Comparison of ENCODE assay signal across 9 mouse cellular contexts in the genomic region with DNA sequence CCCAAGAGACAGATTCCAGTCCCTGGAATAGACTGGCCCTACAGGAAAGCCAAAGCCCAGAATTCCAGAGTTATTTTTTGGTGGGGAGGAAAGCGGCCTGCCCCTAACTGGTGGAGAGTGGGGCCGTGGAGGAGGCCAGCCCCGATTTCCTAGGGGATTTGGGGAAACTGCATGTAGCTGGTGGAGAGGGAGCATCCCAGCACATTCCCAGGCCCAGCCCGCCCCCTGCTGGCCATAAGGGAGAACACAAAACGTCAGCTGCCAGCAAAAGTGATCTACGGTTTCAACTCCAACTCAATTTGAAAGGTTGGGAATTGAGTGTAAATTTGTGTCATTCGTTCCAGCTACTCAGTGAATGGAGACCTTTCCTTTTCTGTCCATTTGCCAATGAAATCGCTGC. TPM values are rescaled to one million over a fixed set of nuclear protein-coding genes. Genes with fewer than 3 reads are reported as not detected.
DNase-seq lines count a peak whose midpoint lies in the region; ATAC-seq and TF ChIP-seq lines count a peak whose summit lies in the region.
"Had no signal": no experiment of that assay in that cellular context is flagged by ENCODE, and none has a peak within 500 bp of the region (broad histone marks: within the 10 kb centered on the region; RNA-seq: fewer than 3 reads in every experiment).

No protein-coding gene starts in this region.

- ATAC-seq in kidney, postnatal 0 days (replicated peaks; ENCODE audit: low FRiP score, low read depth), result 0 out of 2 replicates have a peak, but pooled peaks have one; percentile 40
- ATAC-seq in embryonic facial prominence, embryonic 11.5 days (replicated peaks; ENCODE audit: insufficient number of reproducible peaks, low FRiP score, low TSS enrichment, low read depth), result 0 out of 2 replicates have a peak, but pooled peaks have one; percentile 76
- 0 out of 2 replicates have a peak, but pooled peaks have one; percentile 45 for ATAC-seq in midbrain, embryonic 13.5 days

- no peak overlapping the region for H3K4me2 ChIP-seq in kidney, postnatal 0 days (ENCODE audit: low read length)
- H3K4me2 ChIP-seq in embryonic facial prominence, embryonic 11.5 days (ENCODE audit: low read depth, low read length), result no peak overlapping the region
- H3K4me2 ChIP-seq in midbrain, embryonic 13.5 days (replicated peaks), result no peak overlapping the region

- WGBS in kidney, postnatal 0 days, result 7% methylated on average over 8 of the region's 8 CpGs
- 4% methylated on average over 8 of the region's 8 CpGs for WGBS in embryonic facial prominence, embryonic 11.5 days
- 8% methylated on average over 8 of the region's 8 CpGs for WGBS in midbrain, embryonic 13.5 days

- H3K9me3 ChIP-seq in kidney, postnatal 0 days (replicated peaks; ENCODE audit: low read length), result no peaks in the 10 kb centered on the region
- H3K9me3 ChIP-seq in embryonic facial prominence, embryonic 11.5 days (replicated peaks; ENCODE audit: control insufficient read depth, low read length), result no peaks in the 10 kb centered on the region
- no peaks in the 10 kb centered on the region for H3K9me3 ChIP-seq in midbrain, embryonic 13.5 days
- H3K9me3 ChIP-seq: megakaryocyte, embryonic 14.5 days had no signal

- H3K4me3 ChIP-seq in kidney, postnatal 0 days (replicated peaks; ENCODE audit: low read depth, low read length), result no peak overlapping the region
- H3K4me3 ChIP-seq in embryonic facial prominence, embryonic 11.5 days (ENCODE audit: low read depth, low read length), result no peak overlapping the region
- H3K4me3 ChIP-seq in midbrain, embryonic 13.5 days (replicated peaks), result no peak overlapping the region
- H3K4me3 ChIP-seq: megakaryocyte, embryonic 14.5 days had no signal

- no peaks in the 10 kb centered on the region for H3K36me3 ChIP-seq in kidney, postnatal 0 days (ENCODE audit: insufficient read depth, low read length)
- no peaks in the 10 kb centered on the region for H3K36me3 ChIP-seq in embryonic facial prominence, embryonic 11.5 days (replicated peaks; ENCODE audit: control insufficient read depth, insufficient read depth, low read depth, low read length)
- H3K36me3 ChIP-seq in midbrain, embryonic 13.5 days, result no peaks in the 10 kb centered on the region

- H3K9ac ChIP-seq in kidney, postnatal 0 days (ENCODE audit: low read depth, low read length), result no peak overlapping the region
- H3K9ac ChIP-seq in embryonic facial prominence, embryonic 11.5 days (replicated peaks; ENCODE audit: low read length), result no peak overlapping the region
- no peak overlapping the region for H3K9ac ChIP-seq in midbrain, embryonic 13.5 days (replicated peaks)

- intact Hi-C loops in heart, postnatal 10 days (cut with DNase I), result loop anchor here (1.0 to 5.0 kb wide), 2 partner anchors 314 to 781 kb away; no protein-coding TSS in a partner anchor

- no peak overlapping the region for H3K27ac ChIP-seq in kidney, postnatal 0 days
- no peak overlapping the region for H3K27ac ChIP-seq in embryonic facial prominence, embryonic 11.5 days (replicated peaks; ENCODE audit: low read depth, low read length)
- H3K27ac ChIP-seq in midbrain, embryonic 13.5 days, result no peak overlapping the region

- DNase-seq in kidney, postnatal 0 days (ENCODE audit: low spot score), result peak; percentile 76
- no peak for DNase-seq in kidney, adult 11 months
- DNase-seq in adrenal gland, postnatal 14 days, result peak; percentile 84
- peak; percentile 82 for DNase-seq in embryonic facial prominence, embryonic 11.5 days (ENCODE audit: low spot score)
- DNase-seq in heart, postnatal 10 days, result peak; percentile 81 to 84
- DNase-seq in left cerebral cortex, adult 11 months (ENCODE audit: low spot score), result peak; percentile 37
- peak; percentile 68 for DNase-seq in urinary bladder, postnatal 14 days (ENCODE audit: low spot score)

- no peaks in the 10 kb centered on the region for H3K27me3 ChIP-seq in kidney, postnatal 0 days (ENCODE audit: insufficient read depth, low read length)
- no peaks in the 10 kb centered on the region for H3K27me3 ChIP-seq in embryonic facial prominence, embryonic 11.5 days (ENCODE audit: control insufficient read depth, insufficient read depth, low read length)
- peaks cover 4% of the 10 kb centered on the region; the same call in 1 of the 2 replicates for H3K27me3 ChIP-seq in midbrain, embryonic 13.5 days

- no peaks in the 10 kb centered on the region for H3K4me1 ChIP-seq in kidney, postnatal 0 days (replicated peaks; ENCODE audit: insufficient read depth, low read length)
- H3K4me1 ChIP-seq in embryonic facial prominence, embryonic 11.5 days (ENCODE audit: control insufficient read depth, insufficient read depth, low read length), result no peaks in the 10 kb centered on the region
- 0 out of 2 replicates have a peak, but pooled peaks cover 8% of the 10 kb centered on the region for H3K4me1 ChIP-seq in midbrain, embryonic 13.5 days (replicated peaks)
- H3K4me1 ChIP-seq: megakaryocyte, embryonic 14.5 days had no signal

- peak; percentile 94 for TF ChIP-seq CTCF in kidney, postnatal 0 days (IDR thresholded peaks at IDR 0.05; ENCODE audit: low read depth)

RNA-seq across cellular contexts. Expression of gene Cpxm2, which starts 58.9 kb away (rescaled TPM):
- 7.0 and 7.7 TPM in 2 replicates for polyA plus RNA-seq in kidney, postnatal 0 days (2015; fragmentation: Nextera tagmentation; extraction: Ambion mirVana)
- total RNA-seq in adrenal gland, postnatal 14 days (2021), result 4.9 and 5.2 TPM in 2 replicates
- polyA plus RNA-seq in embryonic facial prominence, embryonic 11.5 days (2014; fragmentation: Nextera tagmentation; extraction: Ambion mirVana), result 5.1 and 5.4 TPM in 2 replicates
- 1 to 10 TPM; 1.4 to 1.5 TPM for total RNA-seq in heart, postnatal 10 days (2021)
- polyA plus RNA-seq in midbrain, embryonic 13.5 days (2015; fragmentation: Nextera tagmentation; extraction: Ambion mirVana), result 0.54 and 0.75 TPM in 2 replicates
